Mouse (Mus musculus) hindbrain, embryonic 15.5 days (tissue): ENCODE results near the gene Apobec2. TPM values are rescaled to one million over a fixed set of nuclear protein-coding genes. Genes with fewer than 3 reads are reported as not detected.

Source experiments
- ATAC-seq: fragments of 200-750 bp; cut with Nextera tagmentation; 2 replicates; pipeline ENCODE4 v1.8.0; 2017; ENCODE audit warnings: low read depth, moderate number of reproducible peaks, moderate TSS enrichment; ENCODE audit not compliant: low FRiP score
- H3K27ac ChIP-seq: fragments of 300-500 bp; sonication (generic); replicated peaks from 2 replicates; pipeline ENCODE4 v1.5.1; 2015; ENCODE audit warnings: mild to moderate bottlenecking, inconsistent platforms
- H3K27me3 ChIP-seq: fragments of 300-500 bp; sonication (generic); 2 replicates; pipeline ENCODE4 v1.6.1; 2015; ENCODE audit warnings: control low read depth, inconsistent platforms
- H3K36me3 ChIP-seq: fragments of 300-500 bp; sonication (generic); 2 replicates; pipeline ENCODE4 v1.6.1; 2015; ENCODE audit warnings: control low read depth, inconsistent platforms
- H3K4me1 ChIP-seq: fragments of 300-500 bp; sonication (generic); replicated peaks from 2 replicates; pipeline ENCODE4 v1.6.1; 2015; ENCODE audit warnings: control low read depth, inconsistent platforms
- H3K4me2 ChIP-seq: fragments of 300-500 bp; sonication (generic); 2 replicates; pipeline ENCODE4 v1.6.1; 2015; ENCODE audit warnings: moderate library complexity, mild to moderate bottlenecking, inconsistent platforms
- H3K4me3 ChIP-seq: fragments of 300-500 bp; sonication (generic); 2 replicates; pipeline ENCODE4 v1.5.1; 2015; ENCODE audit warnings: mild to moderate bottlenecking, inconsistent platforms
- H3K9ac ChIP-seq: fragments of 300-500 bp; sonication (generic); 2 replicates; pipeline ENCODE4 v1.6.1; 2015; ENCODE audit warnings: inconsistent platforms
- H3K9me3 ChIP-seq: fragments of 300-500 bp; sonication (generic); 2 replicates; pipeline ENCODE4 v1.6.1; 2016; ENCODE audit warnings: control low read depth, inconsistent platforms
- WGBS: fragments of 180-500 bp; shearing (Covaris S2); methylation state at CpG from one replicate; pipeline ENCODE4 v1.1.7; 2015; 5-methylcytosine and 5-hydroxymethylcytosine counted together
- polyA plus RNA-seq: library from polyadenylated mRNA; unstranded; fragments of >200 nt; fragmentation: Nextera tagmentation; extraction: Ambion mirVana; gene quantifications from 2 replicates; pipeline ENCODE4 v1.2.1, GENCODE M21; 2015

The Apobec2 gene
- polyA plus RNA-seq, 1 experiment from 2014 or later = 0.65 TPM

DNA sequence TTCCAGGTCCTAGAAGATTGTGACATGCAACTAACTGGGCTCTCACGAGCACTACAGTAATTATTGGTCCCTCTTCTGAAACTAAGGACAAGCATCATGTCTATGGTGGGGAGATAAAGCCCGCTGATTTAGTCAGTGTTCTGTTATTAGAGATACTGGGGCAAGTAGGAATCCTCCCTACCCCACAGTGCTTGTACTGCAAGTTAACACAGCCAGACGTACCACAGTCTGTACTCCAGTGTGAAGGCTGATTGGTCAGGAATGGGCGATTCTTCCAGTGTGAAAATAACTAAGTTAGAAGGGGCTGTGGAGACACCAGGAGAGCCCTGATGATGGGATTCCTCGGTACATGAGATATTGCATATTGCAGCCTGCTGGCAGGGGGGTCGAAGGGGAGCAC is 15.2 kb downstream of the Apobec2 start:
- Histone ChIP-seq H3K9me3 (no peaks in the 10 kb centered on the region), H3K4me3 (no peak overlapping the region), H3K36me3 (no peaks in the 10 kb centered on the region), H3K9ac (no peak overlapping the region), H3K4me2 (no peak overlapping the region), H3K4me1 (no peaks in the 10 kb centered on the region), H3K27me3 (no peaks in the 10 kb centered on the region), H3K27ac (no peak overlapping the region)
- no peak for ATAC-seq
- WGBS = 92% methylated on average over 6 of the region's 6 CpGs

- H3K27me3 ChIP-seq = no peaks in the 10 kb centered on the region
- H3K4me2 ChIP-seq = no peak overlapping the region
- H3K4me3 ChIP-seq = no peak overlapping the region
- WGBS = 90% methylated on average over 14 of the region's 14 CpGs
- no peaks in the 10 kb centered on the region for H3K9me3 ChIP-seq
- no peaks in the 10 kb centered on the region for H3K36me3 ChIP-seq
- H3K27ac ChIP-seq = 0 out of 2 replicates have a peak overlapping the region, but pooled peaks have one; percentile 10
- H3K4me1 ChIP-seq = peaks cover 5% of the 10 kb centered on the region
- peak; percentile 84 for ATAC-seq
- no peak overlapping the region for H3K9ac ChIP-seq
Measured at GRCm38 (mm10) chr17:48416425-48417195, 16.1 kb downstream of the Apobec2 start.

DNA sequence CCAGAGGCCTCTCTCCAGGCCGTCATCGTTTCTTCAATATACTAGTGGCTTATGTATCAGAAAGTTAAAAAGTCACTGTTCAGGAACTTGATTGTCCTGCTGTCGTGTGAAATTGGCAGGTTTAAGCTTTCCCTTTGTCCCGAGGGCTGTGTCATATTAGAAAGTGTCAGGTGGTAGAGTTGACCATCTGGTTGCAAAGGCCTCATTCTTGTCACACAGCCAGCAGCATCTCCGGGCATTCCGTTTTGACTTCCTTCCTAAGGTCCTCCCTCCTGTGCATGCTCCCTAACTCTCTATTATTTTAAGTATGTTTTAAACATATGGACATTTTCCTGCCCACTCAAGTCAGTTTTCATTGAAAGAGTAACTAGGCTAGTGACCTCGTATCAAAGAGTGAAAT is 16.7 kb downstream of the Apobec2 start:
- Histone ChIP-seq H3K27me3 (no peaks in the 10 kb centered on the region), H3K4me3 (no peak overlapping the region), H3K36me3 (no peaks in the 10 kb centered on the region), H3K27ac (no peak overlapping the region), H3K4me1 (peaks cover 11% of the 10 kb centered on the region), H3K4me2 (no peak overlapping the region), H3K9ac (no peak overlapping the region), H3K9me3 (no peaks in the 10 kb centered on the region)
- WGBS = 75% methylated on average over 7 of the region's 7 CpGs
- ATAC-seq = no peak

DNA sequence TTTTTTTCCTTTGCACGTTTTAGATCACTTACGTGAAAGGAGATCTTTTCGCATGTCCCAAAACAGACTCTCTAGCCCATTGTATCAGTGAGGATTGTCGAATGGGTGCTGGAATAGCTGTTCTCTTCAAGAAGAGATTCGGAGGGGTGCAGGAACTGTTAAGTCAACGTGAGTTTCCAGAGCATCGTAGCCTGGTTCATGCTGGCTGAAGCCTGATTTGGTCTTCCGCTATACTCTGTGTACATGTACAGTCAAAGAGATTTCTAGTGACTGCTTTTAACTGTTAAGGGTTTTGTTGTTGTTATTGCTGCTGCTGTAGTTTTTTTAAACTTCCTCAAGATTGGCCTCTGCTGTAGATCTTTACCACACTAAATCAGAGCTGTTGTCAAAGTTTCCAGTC is 21.5 kb downstream of the Apobec2 start:
- no peak for ATAC-seq
- Histone ChIP-seq H3K9me3 (no peaks in the 10 kb centered on the region), H3K4me1 (peaks cover 32% of the 10 kb centered on the region), H3K27me3 (no peaks in the 10 kb centered on the region), H3K4me3 (peak overlapping the region; percentile 64), H3K27ac (peak overlapping the region; percentile 93), H3K36me3 (no peaks in the 10 kb centered on the region), H3K9ac (peak overlapping the region; percentile 53), H3K4me2 (peak overlapping the region; percentile 77)
- WGBS = 56% methylated on average over 8 of the region's 8 CpGs

DNA sequence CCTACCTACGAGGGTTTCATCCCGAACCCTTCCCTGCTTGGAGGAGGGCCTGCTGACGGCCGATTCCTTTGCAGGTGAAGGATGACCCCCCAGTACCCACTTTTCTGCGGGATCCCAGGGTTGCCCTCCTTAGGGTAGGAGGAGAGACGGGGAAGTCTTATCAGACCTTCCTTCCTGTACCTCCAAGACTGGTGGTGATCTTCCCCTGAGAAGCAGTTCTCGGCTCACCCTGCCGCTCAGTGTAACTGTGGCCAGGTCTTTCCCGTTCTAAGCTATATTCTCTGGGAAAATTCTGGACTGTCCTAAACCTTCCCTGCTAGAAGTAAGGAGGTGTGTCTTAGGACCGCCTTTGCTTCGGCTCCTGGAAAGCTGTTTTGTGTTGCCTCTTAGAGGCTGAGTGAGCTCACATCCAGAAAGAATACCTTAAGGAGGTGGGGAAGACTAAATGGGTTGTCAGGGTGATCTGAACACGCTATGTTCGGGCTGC is 22.4 kb downstream of the Apobec2 start:
- Histone ChIP-seq H3K4me2 (peak overlapping the region; percentile 77), H3K27me3 (no peaks in the 10 kb centered on the region), H3K27ac (peak overlapping the region; percentile 93), H3K9me3 (no peaks in the 10 kb centered on the region), H3K4me1 (peaks cover 32% of the 10 kb centered on the region), H3K9ac (peak overlapping the region; percentile 53), H3K36me3 (no peaks in the 10 kb centered on the region), H3K4me3 (peak overlapping the region; percentile 64)
- WGBS = under 1% methylated on average over 13 of the region's 13 CpGs
- ATAC-seq = peak; percentile 31; the same call in 1 of the 2 replicates

GRCm38 (mm10) chr17:48409380-48410298 is 23.1 kb downstream of the Apobec2 start, which contains the start of the genes Nfya and Oard1:
TSS of gene Nfya (minus strand) at chr17:48409906.
TSS of gene Oard1 (plus strand) at chr17:48410014.
- Histone ChIP-seq H3K4me3 (peak within 1 kb of the TSS; percentile 64), H3K9me3 (no peaks in the 10 kb centered on the region), H3K27me3 (no peaks in the 10 kb centered on the region), H3K36me3 (no peaks in the 10 kb centered on the region), H3K9ac (peak within 1 kb of the TSS; percentile 88), H3K27ac (peak within 1 kb of the TSS; percentile 96), H3K4me1 (peaks cover 32% of the 10 kb centered on the region), H3K4me2 (peak within 1 kb of the TSS; percentile 85)
- ATAC-seq = peak; percentile 98
- WGBS = under 1% methylated on average over 84 of the region's 84 CpGs

- no peaks in the 10 kb centered on the region for H3K27me3 ChIP-seq
- peak overlapping the region; percentile 96 for H3K27ac ChIP-seq
- no peaks in the 10 kb centered on the region for H3K9me3 ChIP-seq
- peak overlapping the region; percentile 88 for H3K9ac ChIP-seq
- peak overlapping the region; percentile 85 for H3K4me2 ChIP-seq
- H3K4me1 ChIP-seq = peaks cover 32% of the 10 kb centered on the region
- no peaks in the 10 kb centered on the region for H3K36me3 ChIP-seq
- ATAC-seq = peak; percentile 38
- H3K4me3 ChIP-seq = peak overlapping the region; percentile 64
- WGBS = under 1% methylated on average over 45 of the region's 47 CpGs
Measured at GRCm38 (mm10) chr17:48408526-48409291, 24.0 kb downstream of the Apobec2 start.

DNA sequence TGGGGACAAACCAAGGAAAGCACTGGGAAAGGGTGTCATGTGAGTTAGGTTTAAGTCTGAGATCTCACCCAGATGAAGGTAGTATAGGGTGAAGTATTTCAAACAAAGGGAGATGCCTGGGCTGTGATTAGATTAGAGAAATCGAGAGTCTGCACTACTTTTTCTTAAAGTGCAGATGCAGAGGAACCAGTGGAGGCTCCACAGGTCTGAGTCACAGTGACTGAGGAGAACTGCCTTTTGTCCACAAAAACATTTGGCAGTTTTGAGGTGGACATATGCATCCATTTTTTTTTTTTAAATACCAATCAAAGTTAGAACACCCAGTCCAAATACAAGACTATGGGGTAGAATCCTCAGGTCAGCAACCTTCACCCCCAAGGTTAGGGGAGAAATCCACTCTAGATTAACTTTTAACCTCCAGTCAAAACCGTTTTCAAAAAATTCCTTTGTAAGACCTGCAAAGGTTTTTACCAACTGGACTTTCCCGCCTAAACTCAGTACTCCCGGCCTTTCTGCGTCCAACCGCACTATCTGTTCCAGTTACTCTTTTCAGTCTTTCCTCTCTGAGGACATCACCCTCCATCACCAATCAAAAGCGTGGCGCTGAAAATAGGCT is 24.7 kb downstream of the Apobec2 start:
- Histone ChIP-seq H3K36me3 (no peaks in the 10 kb centered on the region), H3K27ac (peak overlapping the region; percentile 96), H3K9me3 (no peaks in the 10 kb centered on the region), H3K9ac (peak overlapping the region; percentile 88), H3K4me2 (peak overlapping the region; percentile 85), H3K4me1 (peaks cover 32% of the 10 kb centered on the region), H3K27me3 (no peaks in the 10 kb centered on the region), H3K4me3 (peak overlapping the region; percentile 64)
- ATAC-seq = no peak
- 12% methylated on average over 8 of the region's 8 CpGs for WGBS

DNA sequence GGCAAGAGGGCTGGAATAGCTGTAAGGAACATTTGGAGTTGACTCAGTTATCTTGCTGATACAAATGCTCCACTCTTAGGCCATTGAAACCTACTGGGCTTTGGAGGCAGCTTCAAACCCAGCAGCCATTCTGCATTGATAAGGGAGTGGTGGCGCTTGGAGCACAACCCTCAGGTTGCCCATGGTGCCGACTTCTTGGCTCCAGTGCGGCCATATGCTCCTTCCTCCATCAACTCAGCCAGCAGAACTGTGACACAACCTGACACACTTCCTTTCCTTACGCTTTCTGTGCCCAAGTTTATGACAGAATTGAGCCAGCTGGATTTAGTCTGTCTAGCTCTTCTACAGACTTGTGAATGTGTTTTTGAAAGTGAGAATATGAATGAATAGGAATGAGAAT is 25.6 kb downstream of the Apobec2 start:
- Histone ChIP-seq H3K4me3 (no peak overlapping the region), H3K4me2 (no peak overlapping the region), H3K36me3 (no peaks in the 10 kb centered on the region), H3K27ac (no peak overlapping the region), H3K27me3 (no peaks in the 10 kb centered on the region), H3K4me1 (peaks cover 32% of the 10 kb centered on the region), H3K9me3 (no peaks in the 10 kb centered on the region), H3K9ac (0 out of 2 replicates have a peak overlapping the region, but pooled peaks have one; percentile 2)
- ATAC-seq = no peak
- 82% methylated on average over 4 of the region's 4 CpGs for WGBS

DNA sequence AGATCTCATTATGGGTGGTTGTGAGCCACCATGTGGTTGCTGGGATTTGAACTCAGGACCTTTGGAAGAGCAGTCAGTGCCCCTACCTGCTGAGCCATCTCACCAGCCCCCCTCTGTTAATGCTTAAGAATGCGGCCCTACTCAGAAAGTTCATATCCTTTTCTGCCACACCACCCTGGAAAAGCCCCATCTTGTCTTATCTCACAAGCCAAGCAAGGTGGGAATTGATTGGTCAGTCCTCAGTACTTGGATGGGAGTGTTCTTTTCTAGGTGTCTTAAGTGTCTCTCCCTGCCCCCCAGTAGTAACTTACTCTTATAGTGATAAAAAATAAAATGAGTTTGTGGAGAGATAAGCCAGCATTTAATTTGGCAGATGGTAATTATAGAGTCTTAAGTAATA is 28.0 kb downstream of the Apobec2 start:
- WGBS = 92% methylated on average over 1 of the region's 1 CpGs
- peaks cover 18% of the 10 kb centered on the region for H3K4me1 ChIP-seq
- H3K27me3 ChIP-seq = no peaks in the 10 kb centered on the region
- no peak overlapping the region for H3K9ac ChIP-seq
- H3K4me3 ChIP-seq = no peak overlapping the region
- H3K27ac ChIP-seq = no peak overlapping the region
- no peaks in the 10 kb centered on the region for H3K9me3 ChIP-seq
- ATAC-seq = no peak
- H3K4me2 ChIP-seq = no peak overlapping the region
- no peaks in the 10 kb centered on the region for H3K36me3 ChIP-seq

GRCm38 (mm10) chr17:48403848-48404247 is 28.9 kb downstream of the Apobec2 start:
- ATAC-seq = no peak
- 89% methylated on average over 2 of the region's 2 CpGs for WGBS

More at GRCm38 (mm10) chr17:48403848-48404247, 28.9 kb downstream of the Apobec2 start:
- Histone ChIP-seq H3K4me2 (no peak overlapping the region), H3K9me3 (no peaks in the 10 kb centered on the region), H3K4me1 (peaks cover 18% of the 10 kb centered on the region), H3K9ac (no peak overlapping the region), H3K36me3 (peaks cover 3% of the 10 kb centered on the region), H3K27ac (no peak overlapping the region), H3K27me3 (no peaks in the 10 kb centered on the region), H3K4me3 (no peak overlapping the region)
